Mouse (Mus musculus): ENCODE results near the gene Cdh4.

DNA sequence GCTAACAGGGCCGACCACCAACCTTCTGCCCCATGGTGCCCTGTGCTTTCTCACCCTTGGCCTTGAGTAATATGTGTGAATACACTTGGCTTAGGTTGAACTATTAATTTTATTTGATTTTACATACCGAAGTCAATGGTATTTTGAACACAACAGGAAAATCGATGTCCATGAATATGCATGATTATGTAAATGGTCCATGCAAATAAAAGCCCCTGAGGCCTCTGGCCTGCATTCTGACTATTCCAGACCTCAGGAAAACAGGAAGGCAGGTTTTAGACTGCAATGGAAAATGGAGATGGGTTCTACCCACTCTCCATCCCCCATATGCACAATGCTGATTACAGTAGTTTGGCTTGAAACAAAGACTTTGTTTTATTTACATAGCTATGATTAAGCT lies 13.3 kb upstream of the Cdh4 start:
- no peak for TF ChIP-seq CTCF (IDR thresholded peaks at IDR 0.05; ENCODE audit: low read depth)
- no peak for TF ChIP-seq EP300 (IDR thresholded peaks at IDR 0.05; ENCODE audit: low read depth)
